Mouse (Mus musculus) inflammation-experienced regulatory T-cells, adult 16 weeks (primary cell): ENCODE measurements around the gene Vmn1r27. TPM values are rescaled to one million over a fixed set of nuclear protein-coding genes. Genes with fewer than 3 reads are reported as not detected.

Experiments used
- polyA plus RNA-seq: library from polyadenylated mRNA; unstranded; fragments of 100-300 nt; shearing (Covaris generic); gene quantifications from one replicate; pipeline ENCODE4 v1.2.1, GENCODE M21; 2017

The Vmn1r27 gene
- not detected for polyA plus RNA-seq

GRCm38 (mm10) chr6:58218721-58219120 lies at the start of gene Vmn1r27:
Vmn1r27 (minus strand) TSS chr6:58218821.

GRCm38 (mm10) chr6:58261737-58262136 lies 43.1 kb upstream of the Vmn1r27 start, which contains the start of gene Vmn1r28:
Vmn1r28 (plus strand) TSS chr6:58262037.

Other genes starting within 250 kb of the Vmn1r27 start
- gene Vmn1r25, start 238.0 kb downstream of the Vmn1r27 start, polyA plus RNA-seq: not detected
- not detected for gene Vmn1r26, start 203.7 kb downstream of the Vmn1r27 start, polyA plus RNA-seq
- not detected for gene Vmn1r28, start 43.2 kb upstream of the Vmn1r27 start, polyA plus RNA-seq
- gene Vmn1r29, start 82.7 kb upstream of the Vmn1r27 start, polyA plus RNA-seq: not detected
- not detected for gene Vmn1r30, start 224.6 kb upstream of the Vmn1r27 start, polyA plus RNA-seq